In the genomic region with DNA sequence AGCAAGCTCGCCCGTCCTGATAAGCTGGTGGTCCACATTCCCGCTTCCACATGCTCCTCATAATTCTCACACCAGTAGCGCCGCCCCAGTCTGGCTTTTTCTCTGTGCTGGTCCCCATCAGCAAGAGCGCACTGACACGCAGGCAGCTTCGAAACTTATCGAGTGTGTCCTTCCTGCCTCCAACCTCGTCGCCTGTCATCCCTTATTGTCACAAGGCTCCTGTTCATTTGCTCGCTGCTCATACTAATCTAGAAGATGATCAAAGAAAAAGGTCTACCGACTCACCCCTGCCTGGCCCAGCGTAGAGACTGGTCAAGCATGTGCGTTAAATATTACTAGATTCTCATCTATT, we compare ENCODE assay signal across 8 mouse cellular contexts. TPM values are rescaled to one million over a fixed set of nuclear protein-coding genes. Genes with fewer than 3 reads are reported as not detected.
A peak's percentile ranks its signal among the peaks of the same experiment; 100 is the strongest.
DNase-seq lines count a peak whose midpoint lies in the region; ATAC-seq and TF ChIP-seq lines count a peak whose summit lies in the region.

No protein-coding gene starts in this region.

- TF ChIP-seq POLR2A in heart, adult 2 months (IDR thresholded peaks at IDR 0.05; ENCODE audit: insufficient read depth, low read depth, low read length) = no peak

- ATAC-seq in CD4-positive, CD25-positive, alpha-beta regulatory T cell, adult 4 months = peak; percentile 59
- ATAC-seq in midbrain, embryonic 15.5 days (replicated peaks) = peak; percentile 69
- ATAC-seq in erythroblast, adult 5-6 weeks (replicated peaks; ENCODE audit: low FRiP score, poor library complexity, severe bottlenecking) = no peak

- no peak overlapping the region for H3K9ac ChIP-seq in heart, adult 2 months (ENCODE audit: low read depth, low read length)
- peak overlapping the region; percentile 22 for H3K9ac ChIP-seq in midbrain, embryonic 15.5 days

- no peak overlapping the region for H3K27ac ChIP-seq in heart, adult 2 months
- peak overlapping the region; percentile 80 for H3K27ac ChIP-seq in midbrain, embryonic 15.5 days

- no peak for TF ChIP-seq CTCF in heart, adult 2 months (IDR thresholded peaks at IDR 0.05)

- intact Hi-C loops in heart, adult 2 months (cut with DNase I) = no loop called here
- intact Hi-C loops in heart, postnatal 14 days (cut with DNase I) = no loop called here
- intact Hi-C loops in gastrocnemius, postnatal 36 days (cut with DNase I) = no loop called here

- DNase-seq in heart, adult 2 months = peak; percentile 34 to 36
- no peak for DNase-seq in heart, postnatal 14 days
- DNase-seq in heart, adult 8-10 months (ENCODE audit: low spot score) = peak; percentile 3
- no peak for DNase-seq in gastrocnemius, postnatal 36 days
- no peak for DNase-seq in adrenal gland, postnatal 4 days (ENCODE audit: low spot score in 2 of 2)

- H3K27me3 ChIP-seq in heart, adult 2 months (ENCODE audit: control insufficient read depth, insufficient read depth, low read length) = no peaks in the 10 kb centered on the region
- H3K27me3 ChIP-seq in midbrain, embryonic 15.5 days (replicated peaks) = no peaks in the 10 kb centered on the region

- no peaks in the 10 kb centered on the region for H3K36me3 ChIP-seq in heart, adult 2 months (ENCODE audit: control insufficient read depth, insufficient read depth, low read length)
- no peaks in the 10 kb centered on the region for H3K36me3 ChIP-seq in midbrain, embryonic 15.5 days (replicated peaks)

- peak overlapping the region; percentile 27 for H3K4me3 ChIP-seq in heart, adult 2 months
- peak overlapping the region; percentile 30 for H3K4me3 ChIP-seq in midbrain, embryonic 15.5 days

- 23% methylated on average over 15 of the region's 15 CpGs for WGBS in heart, adult 2 months
- 34% methylated on average over 15 of the region's 15 CpGs for WGBS in midbrain, embryonic 15.5 days

- H3K79me2 ChIP-seq in heart, adult 2 months (replicated peaks; ENCODE audit: control insufficient read depth, insufficient read depth, low read length) = no peaks in the 10 kb centered on the region

- H3K4me2 ChIP-seq in midbrain, embryonic 15.5 days = peak overlapping the region; percentile 47

- no peak for TF ChIP-seq EP300 in heart, adult 2 months (IDR thresholded peaks at IDR 0.05; ENCODE audit: insufficient read depth, low read depth, low read length)

- no peaks in the 10 kb centered on the region for H3K9me3 ChIP-seq in midbrain, embryonic 15.5 days

- H3K4me1 ChIP-seq in heart, adult 2 months (ENCODE audit: control insufficient read depth, insufficient read depth, low read length) = peaks cover 2% of the 10 kb centered on the region
- peaks cover 24% of the 10 kb centered on the region for H3K4me1 ChIP-seq in midbrain, embryonic 15.5 days

RNA-seq across cellular contexts. Expression of gene Drd3, which starts 44.8 kb away (rescaled TPM):
- total RNA-seq in heart, adult 2 months (2021) = not detected
- polyA plus RNA-seq in heart, adult 2 months (2012; rRNA removed) = not detected in 2 replicates
- not detected for total RNA-seq in heart, postnatal 14 days (2021)
- not detected for polyA plus RNA-seq in CD4-positive, CD25-positive, alpha-beta regulatory T cell, adult 4 months (2017; shearing (Covaris generic))
- total RNA-seq in heart, adult 8-10 months (2022) = not detected
- polyA plus RNA-seq in midbrain, embryonic 15.5 days (2015; fragmentation: Nextera tagmentation; extraction: Ambion mirVana) = not detected in 2 replicates
- not detected for total RNA-seq in gastrocnemius, postnatal 36 days (2021)
- not detected for total RNA-seq in adrenal gland, postnatal 4 days (2021)
- not detected in 2 replicates for total RNA-seq in erythroblast, adult 5-6 weeks (2015; ENCODE audit: low replicate concordance)
- not detected in 2 replicates for total RNA-seq in erythroblast, adult 5-6 weeks (2017; ENCODE audit: low replicate concordance)

RNA-seq across cellular contexts. Expression of gene Tigit, which starts 45.1 kb away (rescaled TPM):
- not detected for total RNA-seq in heart, adult 2 months (2021)
- 0.20 TPM in 1 of 2 replicates, not detected in the other for polyA plus RNA-seq in heart, adult 2 months (2012; rRNA removed)
- not detected for total RNA-seq in heart, postnatal 14 days (2021)
- 100 to 1,000 TPM; 309 to 452 TPM for polyA plus RNA-seq in CD4-positive, CD25-positive, alpha-beta regulatory T cell, adult 4 months (2017; shearing (Covaris generic))
- total RNA-seq in heart, adult 8-10 months (2022) = not detected
- polyA plus RNA-seq in midbrain, embryonic 15.5 days (2015; fragmentation: Nextera tagmentation; extraction: Ambion mirVana) = not detected in 2 replicates
- not detected for total RNA-seq in gastrocnemius, postnatal 36 days (2021)
- total RNA-seq in adrenal gland, postnatal 4 days (2021) = not detected
- total RNA-seq in erythroblast, adult 5-6 weeks (2015; ENCODE audit: low replicate concordance) = not detected in 2 replicates
- total RNA-seq in erythroblast, adult 5-6 weeks (2017; ENCODE audit: low replicate concordance) = not detected in 2 replicates

Comparison
In these comparisons a context has a peak if more than half of its experiments do, and no peak if none do; other contexts are left out.
1. DNase-seq: peak in heart, adult 2 months (2 of 2) and heart, adult 8-10 months (single experiment); none in heart, postnatal 14 days (0 of 2), gastrocnemius, postnatal 36 days (0 of 2) and adrenal gland, postnatal 4 days (0 of 2).